Mouse (Mus musculus): ENCODE data around the gene Nuak1. TPM values are rescaled to one million over a fixed set of nuclear protein-coding genes. Genes with fewer than 3 reads are reported as not detected.

Gene Nuak1
- polyA plus RNA-seq, 1 experiment from 2014 or later = 0.25 TPM

DNA sequence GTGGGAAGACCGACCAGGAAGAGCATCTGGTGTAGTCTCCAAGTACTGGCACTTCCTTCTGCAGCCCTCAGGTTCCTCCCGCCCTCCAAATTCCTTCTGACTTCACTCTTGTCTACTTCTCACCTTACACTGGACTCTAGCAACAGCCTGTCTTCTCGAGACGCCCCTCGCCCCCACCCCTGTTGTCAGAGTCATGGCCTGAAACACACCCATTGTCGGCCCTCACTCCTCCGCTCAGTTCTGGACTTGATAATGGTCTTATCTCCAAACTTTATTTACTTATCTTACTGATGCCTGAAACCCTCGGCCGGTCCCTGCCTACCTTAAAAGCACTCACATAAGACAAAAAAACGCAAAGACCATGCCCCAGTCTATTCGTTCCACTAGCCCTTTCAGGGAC, 1.4 kb upstream of the Nuak1 start:
- Histone ChIP-seq H3K27me3 (replicated peaks) (peaks cover 72% of the 10 kb centered on the region), H3K27ac (no peak overlapping the region), H3K36me3 (no peaks in the 10 kb centered on the region), H3K4me1 (peaks cover 14% of the 10 kb centered on the region; the same call in 1 of the 2 replicates), H3K9me3 (replicated peaks) (no peaks in the 10 kb centered on the region), H3K4me3 (peak overlapping the region; percentile 61; the same call in 1 of the 2 replicates), H3K4me2 (peak overlapping the region; percentile 76), H3K9ac (no peak overlapping the region)
- no peak for ATAC-seq
- WGBS (ENCODE audit: insufficient replicate concordance) = 24% methylated on average over 11 of the region's 11 CpGs

DNA sequence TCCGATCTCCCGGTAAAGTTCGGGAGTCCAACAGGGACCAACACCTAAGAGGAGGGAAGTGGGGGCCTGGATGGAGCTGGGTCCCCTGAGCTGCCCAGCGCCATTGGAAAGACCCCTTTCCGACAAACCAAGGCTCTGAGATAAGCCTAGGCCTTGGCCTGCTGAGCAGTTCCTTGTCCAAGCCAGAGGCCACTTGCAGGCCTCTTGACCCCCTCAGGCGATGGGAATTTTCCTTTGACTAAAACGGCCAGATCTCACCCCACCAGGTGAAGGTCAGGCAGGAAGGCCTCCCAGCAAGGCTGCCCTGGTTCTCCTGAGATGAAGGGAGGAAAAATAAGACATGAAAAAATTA, 1.0 kb upstream of the Nuak1 start:
- no peaks in the 10 kb centered on the region for H3K9me3 ChIP-seq (replicated peaks)
- 2% methylated on average over 7 of the region's 7 CpGs for WGBS (ENCODE audit: insufficient replicate concordance)
- H3K27me3 ChIP-seq (replicated peaks) = peaks cover 74% of the 10 kb centered on the region
- ATAC-seq = no peak
- H3K4me2 ChIP-seq = peak overlapping the region; percentile 76
- peak overlapping the region; percentile 61 for H3K4me3 ChIP-seq
- H3K27ac ChIP-seq = peak overlapping the region; percentile 72
- peaks cover 14% of the 10 kb centered on the region; the same call in 1 of the 2 replicates for H3K4me1 ChIP-seq
- peak overlapping the region; percentile 66 for H3K9ac ChIP-seq
- no peaks in the 10 kb centered on the region for H3K36me3 ChIP-seq

DNA sequence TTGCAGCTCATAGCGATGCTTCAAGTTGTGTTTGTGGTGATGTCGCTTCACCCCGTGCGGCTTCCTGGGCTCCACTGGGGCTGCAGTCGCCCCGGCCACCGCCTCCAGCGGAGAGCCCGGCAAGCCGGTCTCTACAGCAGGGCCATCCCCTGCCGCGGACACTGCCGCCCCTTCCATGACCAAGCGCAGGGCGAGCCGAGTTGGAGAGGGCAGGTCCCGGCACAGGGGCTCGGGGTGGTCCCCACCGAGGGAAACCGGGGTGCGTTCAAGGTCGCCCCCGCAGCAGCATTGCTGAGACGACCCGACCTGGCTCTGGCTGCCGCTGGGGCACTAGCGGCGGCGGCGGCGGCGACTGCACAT, 236 bp downstream of the Nuak1 start:
- 0% methylated on average over 30 of the region's 32 CpGs for WGBS (ENCODE audit: insufficient replicate concordance)
- peaks cover 14% of the 10 kb centered on the region; the same call in 1 of the 2 replicates for H3K4me1 ChIP-seq
- H3K9me3 ChIP-seq (replicated peaks) = no peaks in the 10 kb centered on the region
- peaks cover 77% of the 10 kb centered on the region for H3K27me3 ChIP-seq (replicated peaks)
- H3K4me3 ChIP-seq = peak overlapping the region; percentile 61
- H3K27ac ChIP-seq = no peak overlapping the region
- H3K4me2 ChIP-seq = peak overlapping the region; percentile 76
- peak overlapping the region; percentile 66 for H3K9ac ChIP-seq
- no peaks in the 10 kb centered on the region for H3K36me3 ChIP-seq
- ATAC-seq = peak; percentile 48

DNA sequence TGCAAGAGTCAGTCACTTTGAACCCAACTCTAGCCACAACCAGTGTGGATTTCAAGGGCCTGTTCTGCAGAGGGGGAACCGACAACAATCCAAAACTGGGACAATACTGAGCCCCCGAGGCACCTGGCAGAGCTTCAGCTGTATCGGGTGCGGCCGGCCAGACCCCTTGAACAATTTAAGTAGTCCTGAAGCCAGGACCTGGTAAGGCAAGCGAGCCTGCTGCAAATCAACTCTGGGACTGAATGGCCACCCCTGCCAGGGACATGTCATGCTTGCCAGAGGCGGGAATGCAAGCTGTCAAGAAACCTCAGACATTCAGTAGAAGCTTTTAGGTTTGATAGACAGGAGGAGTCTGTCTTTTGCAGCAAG, 1.2 kb downstream of the Nuak1 start:
- no peaks in the 10 kb centered on the region for H3K36me3 ChIP-seq
- peaks cover 74% of the 10 kb centered on the region for H3K27me3 ChIP-seq (replicated peaks)
- H3K9me3 ChIP-seq (replicated peaks) = no peaks in the 10 kb centered on the region
- WGBS (ENCODE audit: insufficient replicate concordance) = 37% methylated on average over 7 of the region's 7 CpGs
- peaks cover 14% of the 10 kb centered on the region; the same call in 1 of the 2 replicates for H3K4me1 ChIP-seq
- H3K4me3 ChIP-seq = peak overlapping the region; percentile 61
- H3K27ac ChIP-seq = no peak overlapping the region
- peak overlapping the region; percentile 76 for H3K4me2 ChIP-seq
- no peak for ATAC-seq
- H3K9ac ChIP-seq = no peak overlapping the region

DNA sequence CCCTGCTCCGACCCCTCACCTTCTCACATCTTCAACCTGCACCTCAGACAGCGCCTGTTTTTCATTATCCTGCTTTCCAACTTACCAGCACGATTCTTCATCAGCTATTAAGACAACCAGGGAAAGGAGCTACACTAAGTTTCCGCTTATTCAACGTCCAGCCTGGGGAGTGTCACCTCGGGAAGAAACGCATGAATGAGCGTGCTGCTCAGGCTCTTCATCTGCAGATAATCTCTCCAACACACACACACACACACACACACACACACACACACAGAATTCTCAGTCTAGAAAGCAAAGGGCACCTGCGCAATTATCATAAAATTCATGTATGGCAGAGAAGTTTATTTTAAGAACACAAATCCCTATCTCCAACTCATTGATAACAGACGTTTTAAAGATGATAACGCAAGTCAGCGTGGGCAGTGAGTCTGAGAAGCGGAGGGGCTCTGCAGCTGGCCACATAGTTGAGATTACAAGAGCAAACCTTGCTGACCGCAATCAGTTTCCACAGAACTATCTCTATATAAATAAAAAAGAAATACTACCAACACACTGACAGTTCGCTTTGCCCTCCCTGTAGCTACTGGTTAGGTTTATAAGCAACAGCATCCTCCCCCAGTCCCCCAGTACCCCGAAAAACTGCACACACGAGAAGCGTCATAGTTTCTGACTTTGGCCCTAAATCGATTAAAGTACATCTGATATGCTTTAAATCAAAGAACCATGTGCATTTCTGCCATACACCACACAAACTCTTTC, 1.8 kb downstream of the Nuak1 start:
- Histone ChIP-seq H3K27me3 (replicated peaks) (peaks cover 70% of the 10 kb centered on the region), H3K9me3 (replicated peaks) (no peaks in the 10 kb centered on the region), H3K4me3 (peak overlapping the region; percentile 61; the same call in 1 of the 2 replicates), H3K27ac (no peak overlapping the region), H3K4me2 (peak overlapping the region; percentile 76), H3K36me3 (no peaks in the 10 kb centered on the region), H3K4me1 (peaks cover 14% of the 10 kb centered on the region; the same call in 1 of the 2 replicates), H3K9ac (no peak overlapping the region)
- WGBS (ENCODE audit: insufficient replicate concordance) = 31% methylated on average over 19 of the region's 19 CpGs
- no peak for ATAC-seq

DNA sequence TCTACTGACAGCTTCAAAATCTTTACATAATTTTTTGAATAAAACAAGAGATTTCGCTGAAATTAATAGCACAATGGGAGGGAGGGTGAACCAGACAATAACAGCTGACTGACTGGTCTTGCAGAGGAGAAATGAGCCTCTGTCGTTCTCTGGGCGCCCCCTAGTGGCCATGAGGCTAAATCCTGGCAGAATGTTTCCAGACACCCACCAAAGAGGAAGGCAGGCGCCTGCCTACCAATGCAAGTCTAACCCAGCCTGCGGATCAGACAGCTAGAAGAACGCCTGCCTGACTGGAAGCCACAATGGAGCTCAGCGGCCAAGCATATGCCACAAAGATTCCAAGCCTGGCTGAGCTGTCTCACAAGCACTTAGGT, 2.4 kb downstream of the Nuak1 start:
- Histone ChIP-seq H3K9ac (no peak overlapping the region), H3K27ac (no peak overlapping the region), H3K4me1 (peaks cover 14% of the 10 kb centered on the region; the same call in 1 of the 2 replicates)

DNA sequence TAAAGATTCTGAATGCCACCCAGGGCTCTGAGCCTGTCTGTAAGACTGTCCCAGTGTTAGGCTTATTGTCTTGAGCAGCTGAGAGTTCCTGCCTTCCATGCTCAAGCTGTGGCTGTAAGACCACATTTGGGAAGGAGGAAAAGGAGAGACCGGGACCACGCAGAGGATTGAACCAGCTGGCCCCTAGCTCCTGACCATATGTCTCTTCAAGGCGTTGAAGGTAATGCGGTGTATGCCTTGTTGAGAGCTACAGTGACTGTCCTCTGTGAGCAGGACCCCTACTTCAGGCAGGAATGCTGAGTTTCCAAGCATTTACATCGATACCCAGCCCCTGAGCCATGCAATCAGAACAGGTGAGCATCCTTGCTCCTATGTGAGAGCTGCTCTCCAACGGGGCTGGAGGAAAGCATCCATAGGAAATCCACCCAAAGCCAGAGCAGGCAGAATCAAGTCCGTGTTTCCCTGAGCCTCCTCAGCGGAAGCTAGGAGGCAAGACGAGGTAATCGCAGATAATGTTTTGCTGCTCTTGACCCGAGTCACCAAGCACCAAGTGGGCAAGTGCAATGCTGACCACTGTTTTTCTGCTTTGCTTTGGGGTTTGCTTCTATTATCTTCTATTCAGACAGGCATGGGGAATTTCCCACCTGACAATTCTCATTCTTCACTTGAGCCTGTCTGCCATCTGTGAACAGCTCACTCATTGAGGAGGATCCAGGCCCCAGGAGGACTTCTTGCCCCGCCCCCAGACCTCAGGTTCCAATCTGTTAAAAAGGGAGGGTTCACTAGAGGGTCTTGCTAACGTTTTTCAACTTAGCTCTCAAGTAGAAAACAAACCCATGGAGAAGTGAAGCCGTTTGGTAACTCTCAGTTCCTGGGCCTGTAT, 3.0 kb downstream of the Nuak1 start:
- Histone ChIP-seq H3K27ac (no peak overlapping the region), H3K4me1 (peaks cover 14% of the 10 kb centered on the region; the same call in 1 of the 2 replicates), H3K36me3 (no peaks in the 10 kb centered on the region), H3K4me2 (no peak overlapping the region), H3K4me3 (no peak overlapping the region), H3K27me3 (replicated peaks) (peaks cover 58% of the 10 kb centered on the region), H3K9me3 (replicated peaks) (no peaks in the 10 kb centered on the region), H3K9ac (no peak overlapping the region)
- ATAC-seq = no peak
- WGBS (ENCODE audit: insufficient replicate concordance) = 46% methylated on average over 14 of the region's 14 CpGs

More for the DNA sequence above, 2.4 kb downstream of the Nuak1 start:
- 0% methylated on average over 7 of the region's 7 CpGs for whole genome bisulfite sequencing (ENCODE audit: insufficient replicate concordance)
- Histone ChIP-seq H3K36me3 (no peaks in the 10 kb centered on the region), H3K4me2 (0 out of 2 replicates have a peak overlapping the region, but pooled peaks have one; percentile 76), H3K4me3 (no peak overlapping the region), H3K27me3 (replicated peaks) (peaks cover 64% of the 10 kb centered on the region), H3K9me3 (replicated peaks) (no peaks in the 10 kb centered on the region)
- no peak for ATAC-seq

DNA sequence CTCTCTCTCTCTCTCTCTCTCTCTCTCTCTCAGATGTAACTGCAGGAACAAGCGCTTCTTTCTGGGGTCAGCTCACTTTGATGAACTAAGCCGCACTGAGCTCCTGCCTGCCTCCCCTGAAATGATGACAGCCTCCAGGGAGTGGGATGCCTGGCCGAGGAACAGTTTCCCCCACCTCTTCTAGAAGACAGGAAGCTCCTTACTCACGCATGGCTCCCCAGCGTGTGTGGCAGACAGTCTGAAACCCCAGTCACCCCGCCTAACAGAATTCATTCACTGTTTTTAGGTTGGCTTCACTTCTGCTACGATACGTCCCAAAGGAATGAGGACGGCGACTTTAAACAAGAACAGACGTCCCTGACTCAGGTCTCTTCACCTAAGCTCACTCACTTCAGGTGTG, 4.5 kb downstream of the Nuak1 start:
- peaks cover 43% of the 10 kb centered on the region for H3K27me3 ChIP-seq (replicated peaks)
- no peak overlapping the region for H3K4me3 ChIP-seq
- H3K27ac ChIP-seq = no peak overlapping the region
- ATAC-seq = no peak
- WGBS (ENCODE audit: insufficient replicate concordance) = 60% methylated on average over 11 of the region's 11 CpGs
- H3K4me2 ChIP-seq = no peak overlapping the region
- no peaks in the 10 kb centered on the region for H3K36me3 ChIP-seq
- H3K4me1 ChIP-seq = peaks cover 8% of the 10 kb centered on the region; the same call in 1 of the 2 replicates
- H3K9ac ChIP-seq = no peak overlapping the region
- no peaks in the 10 kb centered on the region for H3K9me3 ChIP-seq (replicated peaks)

DNA sequence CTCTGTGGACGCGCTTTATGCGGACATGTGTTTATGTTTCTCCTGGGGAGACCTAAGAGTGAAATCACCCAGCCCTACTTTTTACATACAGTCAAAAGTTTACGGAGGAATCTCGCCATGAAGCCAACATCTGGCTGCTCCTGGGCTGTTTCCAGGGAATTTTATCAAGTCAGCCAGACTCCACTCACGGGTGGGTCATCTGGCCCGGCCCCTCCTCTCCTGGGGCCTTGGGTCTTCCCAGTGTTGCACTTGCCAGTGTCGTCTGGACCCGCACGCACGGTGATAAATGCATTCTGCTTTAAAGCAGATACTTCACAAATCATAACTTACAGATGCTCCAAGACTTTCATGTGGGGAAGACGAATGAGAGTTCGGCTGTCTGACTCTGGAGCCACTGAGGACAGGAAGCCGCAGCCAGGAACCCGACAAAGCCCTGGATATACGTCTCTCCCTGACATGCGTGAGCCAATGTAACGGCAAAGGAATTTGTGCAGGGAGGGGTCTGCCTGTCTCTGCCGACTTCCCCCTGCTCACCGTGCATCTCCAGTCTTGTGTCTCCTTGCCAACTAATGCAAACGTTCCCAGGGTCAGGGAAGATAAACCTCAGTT, 7.1 kb downstream of the Nuak1 start:
- no peak overlapping the region for H3K27ac ChIP-seq

DNA sequence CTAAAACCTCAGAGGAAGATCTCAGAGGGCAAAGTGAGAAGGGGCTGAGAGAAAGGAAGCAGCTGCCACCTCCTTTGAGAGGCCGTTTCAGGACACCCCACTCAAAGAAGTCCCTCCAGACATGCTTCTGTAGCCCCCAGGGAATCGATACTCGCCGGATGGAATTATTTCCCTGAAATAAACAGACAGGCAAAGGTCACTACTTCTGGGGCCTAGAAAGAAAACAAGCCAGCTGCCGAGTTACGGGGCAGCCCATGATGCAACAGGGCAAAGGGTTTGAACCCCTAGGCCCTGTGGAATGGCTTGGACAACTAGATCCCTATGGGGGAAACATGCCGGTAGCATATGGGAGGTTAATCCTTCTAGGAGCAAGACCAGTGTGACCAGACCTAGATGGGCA, 16.0 kb downstream of the Nuak1 start:
- 60% methylated on average over 7 of the region's 7 CpGs for WGBS (ENCODE audit: insufficient replicate concordance)
- ATAC-seq = no peak

More for the DNA sequence above, 7.1 kb downstream of the Nuak1 start:
- ATAC-seq = no peak
- Histone ChIP-seq H3K4me1 (peaks cover 1% of the 10 kb centered on the region; the same call in 1 of the 2 replicates), H3K9ac (no peak overlapping the region), H3K4me3 (no peak overlapping the region), H3K27me3 (replicated peaks) (peaks cover 17% of the 10 kb centered on the region), H3K36me3 (no peaks in the 10 kb centered on the region), H3K9me3 (replicated peaks) (no peaks in the 10 kb centered on the region), H3K4me2 (no peak overlapping the region)
- WGBS (ENCODE audit: insufficient replicate concordance) = 64% methylated on average over 21 of the region's 21 CpGs

DNA sequence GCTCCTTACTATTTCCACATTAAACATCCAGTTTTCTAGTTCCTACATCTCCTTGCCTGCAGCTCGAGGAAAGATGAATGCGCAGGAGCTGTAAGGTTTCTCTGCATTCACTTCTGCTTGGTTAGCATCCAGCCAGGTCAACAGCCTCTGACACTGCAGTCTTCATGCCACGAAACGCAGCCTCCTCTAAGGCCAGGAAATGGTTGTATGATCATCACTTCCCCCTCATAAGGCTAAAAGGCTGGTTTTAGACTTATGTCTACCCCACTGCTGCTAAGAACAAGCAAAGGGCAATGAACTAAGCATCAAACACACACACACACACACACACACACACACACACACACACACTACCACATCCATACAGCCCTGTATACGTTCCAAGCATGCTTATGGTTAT, 16.5 kb downstream of the Nuak1 start:
- Histone ChIP-seq H3K9ac (no peak overlapping the region), H3K4me1 (peaks cover 9% of the 10 kb centered on the region; the same call in 1 of the 2 replicates), H3K27me3 (replicated peaks) (no peaks in the 10 kb centered on the region), H3K9me3 (replicated peaks) (no peaks in the 10 kb centered on the region), H3K27ac (no peak overlapping the region), H3K36me3 (no peaks in the 10 kb centered on the region), H3K4me3 (no peak overlapping the region), H3K4me2 (no peak overlapping the region)
- WGBS (ENCODE audit: insufficient replicate concordance) = 54% methylated on average over 5 of the region's 5 CpGs
- no peak for ATAC-seq

More for the DNA sequence above, 16.0 kb downstream of the Nuak1 start:
- Histone ChIP-seq H3K4me2 (no peak overlapping the region), H3K36me3 (no peaks in the 10 kb centered on the region), H3K4me3 (no peak overlapping the region), H3K4me1 (peaks cover 9% of the 10 kb centered on the region; the same call in 1 of the 2 replicates), H3K27me3 (replicated peaks) (no peaks in the 10 kb centered on the region), H3K9me3 (replicated peaks) (no peaks in the 10 kb centered on the region), H3K9ac (no peak overlapping the region), H3K27ac (no peak overlapping the region)
